Mouse (Mus musculus) heart, embryonic 13.5 days (tissue): Measurements from ENCODE around the gene Ptprk. TPM values are rescaled to one million over a fixed set of nuclear protein-coding genes. Genes with fewer than 3 reads are reported as not detected.
A peak's percentile ranks its signal among the peaks of the same experiment; 100 is the strongest.

Experiments
- ATAC-seq: fragments of 200-750 bp; cut with Nextera tagmentation; 2 replicates; pipeline ENCODE4 v1.8.0; 2017; ENCODE audit warnings: moderate TSS enrichment; ENCODE audit not compliant: insufficient number of reproducible peaks, low FRiP score, low TSS enrichment; ENCODE audit errors: extremely low read depth
- H3K27ac ChIP-seq: fragments of 300-500 bp; sonication (generic); replicated peaks from 2 replicates; pipeline ENCODE4 v1.5.1; 2015; ENCODE audit warnings: moderate library complexity, mild to moderate bottlenecking, inconsistent platforms
- H3K27me3 ChIP-seq: fragments of 300-500 bp; sonication (generic); replicated peaks from 2 replicates; pipeline ENCODE4 v1.6.1; 2015; ENCODE audit warnings: mild to moderate bottlenecking, inconsistent platforms
- H3K36me3 ChIP-seq: fragments of 300-500 bp; sonication (generic); 2 replicates; pipeline ENCODE4 v1.6.1; 2015; ENCODE audit warnings: mild to moderate bottlenecking, inconsistent platforms
- H3K4me1 ChIP-seq: fragments of 300-500 bp; sonication (generic); 2 replicates; pipeline ENCODE4 v1.6.1; 2015; ENCODE audit warnings: inconsistent platforms
- H3K4me2 ChIP-seq: fragments of 300-500 bp; sonication (generic); 2 replicates; pipeline ENCODE4 v1.6.1; 2015; ENCODE audit warnings: inconsistent platforms, mild to moderate bottlenecking, moderate library complexity
- H3K4me3 ChIP-seq: fragments of 300-500 bp; sonication (generic); 2 replicates; pipeline ENCODE4 v1.5.1; 2015; ENCODE audit warnings: moderate library complexity, mild to moderate bottlenecking, inconsistent platforms
- H3K9ac ChIP-seq: fragments of 300-500 bp; sonication (generic); 2 replicates; pipeline ENCODE4 v1.6.1; 2015; ENCODE audit warnings: inconsistent platforms, mild to moderate bottlenecking, moderate library complexity
- H3K9me3 ChIP-seq: fragments of 300-500 bp; sonication (generic); 2 replicates; pipeline ENCODE4 v1.6.1; 2016; ENCODE audit warnings: inconsistent platforms
- WGBS: fragments of 180-500 bp; shearing (Covaris S2); methylation state at CpG from one replicate; pipeline ENCODE4 v1.1.7; 2015; ENCODE audit warnings: mixed read lengths; 5-methylcytosine and 5-hydroxymethylcytosine counted together
- polyA plus RNA-seq: library from polyadenylated mRNA; unstranded; fragments of >200 nt; fragmentation: Nextera tagmentation; extraction: Ambion mirVana; gene quantifications from 2 replicates; pipeline ENCODE4 v1.2.1, GENCODE M21; 2015

Ptprk gene
- polyA plus RNA-seq, 1 experiment from 2014 or later, result 31.3 TPM

GRCm38 (mm10) chr10:28306451-28307086 lies 231.9 kb downstream of the Ptprk start:
- H3K4me1 ChIP-seq, result peaks cover 31% of the 10 kb centered on the region
- no peak for ATAC-seq

GRCm38 (mm10) chr10:28311369-28311768 lies 236.7 kb downstream of the Ptprk start:
- Histone ChIP-seq H3K27ac (no peak overlapping the region), H3K4me1 (peaks cover 21% of the 10 kb centered on the region), H3K27me3 (no peaks in the 10 kb centered on the region), H3K4me2 (no peak overlapping the region), H3K36me3 (no peaks in the 10 kb centered on the region), H3K4me3 (no peak overlapping the region), H3K9ac (no peak overlapping the region), H3K9me3 (no peaks in the 10 kb centered on the region)
- ATAC-seq, result no peak
- 50% methylated on average over 1 of the region's 1 CpGs for WGBS

More at GRCm38 (mm10) chr10:28306451-28307086, 231.9 kb downstream of the Ptprk start:
- no peak overlapping the region for H3K9ac ChIP-seq
- H3K4me2 ChIP-seq, result peak overlapping the region; percentile 14; the same call in 1 of the 2 replicates
- H3K9me3 ChIP-seq, result no peaks in the 10 kb centered on the region
- H3K4me3 ChIP-seq, result no peak overlapping the region
- 20% methylated on average over 6 of the region's 6 CpGs for WGBS
- peak overlapping the region; percentile 24; the same call in 1 of the 2 replicates for H3K27ac ChIP-seq
- H3K27me3 ChIP-seq, result no peaks in the 10 kb centered on the region
- H3K36me3 ChIP-seq, result no peaks in the 10 kb centered on the region

GRCm38 (mm10) chr10:28322995-28323394 lies 248.4 kb downstream of the Ptprk start:
- WGBS, result 79% methylated on average over 2 of the region's 2 CpGs
- no peak overlapping the region for H3K4me3 ChIP-seq
- no peak overlapping the region for H3K4me2 ChIP-seq
- no peaks in the 10 kb centered on the region for H3K4me1 ChIP-seq
- H3K27me3 ChIP-seq, result no peaks in the 10 kb centered on the region
- H3K27ac ChIP-seq, result no peak overlapping the region
- H3K36me3 ChIP-seq, result no peaks in the 10 kb centered on the region
- no peak overlapping the region for H3K9ac ChIP-seq
- no peaks in the 10 kb centered on the region for H3K9me3 ChIP-seq
- ATAC-seq, result no peak

- ATAC-seq, result no peak
- Histone ChIP-seq H3K4me3 (no peak overlapping the region), H3K4me1 (peaks cover 13% of the 10 kb centered on the region; the same call in 1 of the 2 replicates), H3K27me3 (no peaks in the 10 kb centered on the region), H3K4me2 (no peak overlapping the region), H3K36me3 (peaks cover 4% of the 10 kb centered on the region), H3K9ac (no peak overlapping the region), H3K9me3 (no peaks in the 10 kb centered on the region), H3K27ac (no peak overlapping the region)
- 65% methylated on average over 5 of the region's 5 CpGs for WGBS
These were observed 260.6 kb downstream of the Ptprk start for GRCm38 (mm10) chr10:28335232-28335631.

DNA sequence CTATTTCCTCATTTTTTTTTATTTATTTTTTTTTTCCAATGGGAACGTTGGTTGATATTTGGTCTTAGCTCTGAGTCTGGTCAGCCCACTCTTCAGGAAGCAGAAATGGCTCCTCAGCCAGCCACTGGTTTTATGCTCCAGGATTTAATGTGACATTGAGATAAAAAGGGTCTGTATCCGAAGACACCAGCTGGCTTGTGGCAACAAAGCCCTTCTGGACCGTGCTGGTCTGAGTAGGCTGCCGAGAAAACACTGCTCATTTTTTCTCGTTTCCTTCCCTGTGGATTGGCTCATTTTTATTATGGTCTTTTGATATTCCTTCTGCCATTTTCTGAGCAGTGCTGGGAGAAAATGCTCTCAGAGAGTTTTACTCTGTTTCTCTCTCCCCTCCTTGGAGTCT lies 263.9 kb downstream of the Ptprk start:
- H3K4me3 ChIP-seq, result no peak overlapping the region

DNA sequence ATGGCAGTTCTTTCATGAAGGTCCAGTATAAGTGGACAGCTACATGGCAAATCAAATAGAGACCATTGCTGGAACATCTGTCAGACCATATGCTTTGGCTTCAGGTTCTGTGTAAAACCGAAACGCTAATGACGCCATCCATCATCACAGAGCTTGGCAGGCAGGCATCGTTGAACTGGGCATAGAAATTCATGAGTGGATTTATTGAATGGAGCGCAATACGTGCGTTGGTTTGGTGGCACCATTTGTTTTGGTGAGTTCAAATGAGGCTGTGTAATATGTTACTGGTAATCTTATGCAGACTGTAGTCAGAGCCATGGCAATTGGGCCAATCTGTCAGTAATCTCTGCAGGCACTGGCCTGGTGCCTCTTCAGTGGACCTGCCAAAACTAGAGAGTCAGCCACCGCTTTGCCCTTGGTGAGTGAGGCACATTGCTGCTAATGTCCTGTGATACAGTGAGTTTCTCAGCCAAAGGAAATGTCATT lies 270.6 kb downstream of the Ptprk start:
- H3K36me3 ChIP-seq, result no peaks in the 10 kb centered on the region
- no peak for ATAC-seq
- 90% methylated on average over 8 of the region's 8 CpGs for WGBS

More for the DNA sequence above, 263.9 kb downstream of the Ptprk start:
- no peak overlapping the region for H3K9ac ChIP-seq
- peaks cover 4% of the 10 kb centered on the region for H3K36me3 ChIP-seq
- no peaks in the 10 kb centered on the region for H3K9me3 ChIP-seq
- 60% methylated on average over 5 of the region's 5 CpGs for WGBS
- no peaks in the 10 kb centered on the region for H3K27me3 ChIP-seq
- no peak overlapping the region for H3K4me2 ChIP-seq
- peaks cover 5% of the 10 kb centered on the region; the same call in 1 of the 2 replicates for H3K4me1 ChIP-seq
- no peak for ATAC-seq
- no peak overlapping the region for H3K27ac ChIP-seq

DNA sequence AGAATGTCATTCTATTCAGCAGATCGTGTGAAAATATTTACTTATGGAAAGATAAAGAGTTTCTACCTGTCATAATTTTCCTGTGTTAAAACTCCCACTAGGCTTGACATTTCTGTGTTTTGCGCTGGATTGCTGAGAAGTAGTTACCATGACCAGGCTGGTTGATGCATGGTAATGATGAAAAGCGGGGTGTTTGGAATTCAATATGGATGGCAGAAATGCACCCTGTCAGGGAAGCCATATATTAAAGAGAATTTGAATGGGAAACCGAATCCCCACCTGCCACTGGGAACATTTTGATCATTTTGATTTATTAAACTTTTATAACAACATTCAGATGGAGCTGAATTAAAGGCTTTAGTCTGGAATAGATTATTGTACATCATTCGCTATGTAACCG lies 290.7 kb downstream of the Ptprk start:
- Histone ChIP-seq H3K9me3 (no peaks in the 10 kb centered on the region), H3K9ac (no peak overlapping the region), H3K27ac (no peak overlapping the region), H3K4me3 (no peak overlapping the region), H3K36me3 (no peaks in the 10 kb centered on the region), H3K4me2 (no peak overlapping the region), H3K27me3 (no peaks in the 10 kb centered on the region), H3K4me1 (peaks cover 18% of the 10 kb centered on the region)
- 78% methylated on average over 6 of the region's 6 CpGs for WGBS
- ATAC-seq, result no peak

More for the DNA sequence above, 270.6 kb downstream of the Ptprk start:
- peaks cover 4% of the 10 kb centered on the region for H3K4me1 ChIP-seq
- H3K9me3 ChIP-seq, result no peaks in the 10 kb centered on the region
- no peak overlapping the region for H3K4me3 ChIP-seq
- H3K9ac ChIP-seq, result no peak overlapping the region
- H3K4me2 ChIP-seq, result no peak overlapping the region
- no peaks in the 10 kb centered on the region for H3K27me3 ChIP-seq
- H3K27ac ChIP-seq, result no peak overlapping the region

DNA sequence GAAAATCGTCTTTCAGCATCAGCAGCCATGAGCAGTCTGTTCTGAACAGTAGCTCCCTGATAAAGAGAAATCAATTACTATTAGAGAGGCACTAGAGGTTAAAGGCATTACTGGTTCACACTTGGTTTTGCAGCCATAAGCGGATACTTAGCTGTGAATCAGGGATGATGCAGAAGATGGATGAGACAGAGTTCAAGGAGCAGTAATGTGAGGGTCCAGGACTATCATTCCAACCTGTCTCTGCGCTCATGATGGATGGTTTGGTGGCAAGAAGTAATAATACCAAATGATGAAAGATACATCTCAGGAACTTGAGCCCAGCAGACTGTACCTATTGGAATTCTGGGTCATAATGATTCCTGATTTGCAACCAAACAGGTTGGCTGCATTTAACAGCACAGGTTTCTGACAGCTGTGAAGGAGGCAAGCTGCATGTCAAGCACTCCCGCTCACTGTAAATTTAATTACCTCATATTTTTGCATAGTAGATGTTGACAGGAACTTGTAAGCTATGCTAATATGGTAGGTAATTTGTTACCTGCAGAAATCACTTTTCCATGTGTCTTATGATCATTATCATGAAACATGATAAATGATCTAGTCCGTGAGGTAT lies 291.6 kb downstream of the Ptprk start:
- no peak overlapping the region for H3K4me2 ChIP-seq
- no peaks in the 10 kb centered on the region for H3K9me3 ChIP-seq
- no peak overlapping the region for H3K27ac ChIP-seq
- ATAC-seq, result no peak
- 84% methylated on average over 5 of the region's 5 CpGs for WGBS
- H3K27me3 ChIP-seq, result no peaks in the 10 kb centered on the region
- peaks cover 19% of the 10 kb centered on the region for H3K4me1 ChIP-seq
- no peaks in the 10 kb centered on the region for H3K36me3 ChIP-seq
- H3K9ac ChIP-seq, result no peak overlapping the region
- H3K4me3 ChIP-seq, result no peak overlapping the region

DNA sequence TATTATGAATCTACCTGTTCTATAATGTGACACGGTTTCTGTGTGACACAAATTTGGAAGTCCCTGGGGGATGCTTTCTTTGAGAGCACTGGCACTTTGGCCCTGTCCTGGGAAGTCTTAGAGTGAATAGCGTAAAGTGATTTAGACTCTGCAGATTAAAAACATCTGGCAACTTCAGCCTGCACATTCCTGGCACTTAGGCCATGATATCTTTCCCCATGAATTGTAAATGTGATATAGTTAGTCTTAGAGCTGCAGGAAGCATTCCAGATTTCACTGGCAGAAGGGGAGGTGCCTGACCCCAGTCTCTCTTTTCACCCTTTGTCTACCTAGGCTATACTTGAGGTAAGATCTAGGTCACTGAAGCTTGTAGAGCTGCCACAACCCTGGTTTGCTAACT lies 295.2 kb downstream of the Ptprk start:
- Histone ChIP-seq H3K4me2 (no peak overlapping the region), H3K27me3 (no peaks in the 10 kb centered on the region), H3K4me1 (peaks cover 12% of the 10 kb centered on the region), H3K4me3 (no peak overlapping the region), H3K27ac (0 out of 2 replicates have a peak overlapping the region, but pooled peaks have one; percentile 9), H3K9ac (no peak overlapping the region), H3K9me3 (no peaks in the 10 kb centered on the region), H3K36me3 (no peaks in the 10 kb centered on the region)
- 36% methylated on average over 2 of the region's 2 CpGs for WGBS
- ATAC-seq, result no peak

GRCm38 (mm10) chr10:28374874-28375273 lies 300.3 kb downstream of the Ptprk start:
- no peak overlapping the region for H3K4me2 ChIP-seq
- H3K4me1 ChIP-seq, result peaks cover 9% of the 10 kb centered on the region
- H3K4me3 ChIP-seq, result no peak overlapping the region
- no peak for ATAC-seq
- H3K27ac ChIP-seq, result no peak overlapping the region
- H3K27me3 ChIP-seq, result no peaks in the 10 kb centered on the region
- no peaks in the 10 kb centered on the region for H3K9me3 ChIP-seq
- H3K36me3 ChIP-seq, result no peaks in the 10 kb centered on the region
- WGBS, result 79% methylated on average over 1 of the region's 1 CpGs
- no peak overlapping the region for H3K9ac ChIP-seq

- Histone ChIP-seq H3K9ac (no peak overlapping the region), H3K27ac (no peak overlapping the region), H3K9me3 (no peaks in the 10 kb centered on the region), H3K36me3 (peaks cover 12% of the 10 kb centered on the region), H3K27me3 (no peaks in the 10 kb centered on the region), H3K4me3 (no peak overlapping the region), H3K4me1 (no peaks in the 10 kb centered on the region), H3K4me2 (no peak overlapping the region)
- ATAC-seq, result no peak
- WGBS, result 82% methylated on average over 7 of the region's 7 CpGs
These were observed 305.3 kb downstream of the Ptprk start for GRCm38 (mm10) chr10:28379752-28380488.
